Mouse (Mus musculus): ENCODE measurements around the gene Scd2. TPM values are rescaled to one million over a fixed set of nuclear protein-coding genes. Genes with fewer than 3 reads are reported as not detected.
"Not testable (repeated sequence)": the region's sequence is repeated elsewhere in the genome, so short reads cannot be mapped to it uniquely, and the experiment has no call there.

The Scd2 gene
- polyA plus RNA-seq, 1 experiment from 2014 or later = 470 TPM

DNA sequence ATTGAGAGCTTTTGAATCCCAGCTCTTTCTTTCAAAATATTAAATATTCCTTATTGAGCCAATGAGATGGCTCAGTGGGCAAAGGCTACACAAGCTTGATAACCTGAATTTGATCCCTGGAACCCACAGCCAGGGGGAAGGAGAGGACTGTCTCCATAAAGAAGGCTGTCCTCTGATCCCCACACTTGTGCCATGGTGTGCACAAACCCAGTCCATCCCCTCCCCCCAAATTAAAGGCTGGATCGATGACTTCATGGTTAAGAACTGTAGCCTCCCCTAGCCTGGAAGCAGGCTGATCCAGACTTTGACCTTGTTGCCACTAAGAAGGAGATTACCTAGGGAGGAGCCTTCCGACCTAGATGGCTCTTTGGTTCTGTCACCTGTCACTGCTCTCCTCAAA lies 28.2 kb downstream of the Scd2 start:
- H3K4me1 ChIP-seq = no peaks in the 10 kb centered on the region
- no peaks in the 10 kb centered on the region for H3K36me3 ChIP-seq (replicated peaks)
- no peak overlapping the region for H3K27ac ChIP-seq
- no peak overlapping the region for H3K4me3 ChIP-seq (replicated peaks)
- no peak overlapping the region for H3K9ac ChIP-seq
- no peak for ATAC-seq (ENCODE audit: low FRiP score)
- H3K9me3 ChIP-seq = peaks cover 7% of the 10 kb centered on the region
- WGBS = 81% methylated on average over 2 of the region's 2 CpGs
- no peaks in the 10 kb centered on the region; the same call in 1 of the 2 replicates for H3K27me3 ChIP-seq
- H3K4me2 ChIP-seq = no peak overlapping the region

DNA sequence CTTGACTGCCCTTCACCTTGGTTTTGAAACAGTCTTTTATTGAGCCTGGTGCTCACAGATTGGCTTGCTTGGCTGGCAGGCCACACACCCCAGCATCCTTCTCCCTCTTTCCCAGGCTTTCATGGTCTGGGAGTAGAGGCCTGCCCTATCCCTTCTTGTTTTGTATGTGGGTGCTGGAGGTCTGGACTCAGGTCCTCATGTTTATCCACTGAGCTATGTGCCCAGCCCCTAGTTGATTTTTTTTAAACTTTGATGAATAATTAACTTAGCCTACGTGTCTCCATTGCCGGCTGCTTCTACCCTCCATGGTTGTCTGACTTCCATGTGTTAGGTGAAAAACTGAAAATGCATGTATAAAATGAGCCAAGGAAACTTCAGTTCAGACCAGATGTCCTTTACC lies 36.1 kb downstream of the Scd2 start:
- 89% methylated on average over 2 of the region's 2 CpGs for WGBS
- H3K4me2 ChIP-seq = no peak overlapping the region
- H3K27me3 ChIP-seq = no peaks in the 10 kb centered on the region
- H3K9me3 ChIP-seq = peaks cover 4% of the 10 kb centered on the region
- H3K36me3 ChIP-seq (replicated peaks) = no peaks in the 10 kb centered on the region
- H3K27ac ChIP-seq = no peak overlapping the region
- no peak overlapping the region for H3K9ac ChIP-seq
- ATAC-seq (ENCODE audit: low FRiP score) = no peak
- H3K4me3 ChIP-seq (replicated peaks) = no peak overlapping the region
- H3K4me1 ChIP-seq = no peaks in the 10 kb centered on the region

DNA sequence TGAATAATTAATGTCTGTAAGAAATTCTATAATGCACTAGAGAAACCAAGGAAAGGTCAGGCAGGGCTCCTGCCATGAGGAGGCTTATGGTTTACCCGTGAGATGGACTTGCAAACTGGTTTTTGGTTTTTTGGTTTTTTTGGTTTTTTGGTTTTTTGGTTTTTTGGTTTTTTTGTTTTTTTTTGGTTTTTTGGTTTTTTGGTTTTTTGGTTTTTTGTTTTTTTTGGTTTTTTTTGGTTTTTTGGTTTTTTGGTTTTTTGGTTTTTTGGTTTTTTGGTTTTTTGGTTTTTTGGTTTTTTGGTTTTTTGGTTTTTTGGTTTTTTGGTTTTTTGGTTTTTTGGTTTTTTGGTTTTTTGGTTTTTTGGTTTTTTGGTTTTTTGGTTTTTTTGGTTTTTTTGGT lies 37.7 kb downstream of the Scd2 start:
- not testable (repeated sequence) for H3K9ac ChIP-seq; H3K36me3 ChIP-seq (replicated peaks); H3K27ac ChIP-seq; H3K4me1 ChIP-seq; H3K9me3 ChIP-seq; H3K4me2 ChIP-seq; H3K4me3 ChIP-seq (replicated peaks); ATAC-seq (ENCODE audit: low FRiP score); H3K27me3 ChIP-seq
- 97% methylated on average over 1 of the region's 1 CpGs for WGBS

DNA sequence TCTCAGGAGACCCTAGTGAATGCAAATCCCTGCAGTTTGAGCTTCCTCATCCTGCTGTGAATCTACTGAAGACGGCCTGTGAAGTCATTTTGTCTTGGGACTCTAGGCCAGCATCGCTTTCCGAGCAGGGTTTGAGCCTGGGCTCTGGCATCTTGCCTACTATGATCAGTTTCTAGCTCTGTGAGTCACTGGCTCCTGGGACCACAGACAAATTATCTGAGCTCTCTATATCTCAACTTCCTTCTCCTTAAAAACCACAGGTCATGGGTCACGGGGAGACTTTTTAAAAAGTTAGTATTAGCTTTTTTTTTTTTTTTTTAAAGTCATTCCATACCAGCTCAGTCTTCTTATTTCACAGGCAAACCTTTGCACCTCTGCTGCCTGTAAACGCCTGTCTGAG lies 38.4 kb downstream of the Scd2 start:
- no peak overlapping the region for H3K4me2 ChIP-seq
- H3K4me3 ChIP-seq (replicated peaks) = no peak overlapping the region
- WGBS = 87% methylated on average over 5 of the region's 5 CpGs
- no peak for ATAC-seq (ENCODE audit: low FRiP score)
- H3K36me3 ChIP-seq (replicated peaks) = no peaks in the 10 kb centered on the region
- no peak overlapping the region for H3K27ac ChIP-seq
- H3K27me3 ChIP-seq = no peaks in the 10 kb centered on the region
- H3K9ac ChIP-seq = no peak overlapping the region
- no peaks in the 10 kb centered on the region for H3K9me3 ChIP-seq
- no peaks in the 10 kb centered on the region for H3K4me1 ChIP-seq

DNA sequence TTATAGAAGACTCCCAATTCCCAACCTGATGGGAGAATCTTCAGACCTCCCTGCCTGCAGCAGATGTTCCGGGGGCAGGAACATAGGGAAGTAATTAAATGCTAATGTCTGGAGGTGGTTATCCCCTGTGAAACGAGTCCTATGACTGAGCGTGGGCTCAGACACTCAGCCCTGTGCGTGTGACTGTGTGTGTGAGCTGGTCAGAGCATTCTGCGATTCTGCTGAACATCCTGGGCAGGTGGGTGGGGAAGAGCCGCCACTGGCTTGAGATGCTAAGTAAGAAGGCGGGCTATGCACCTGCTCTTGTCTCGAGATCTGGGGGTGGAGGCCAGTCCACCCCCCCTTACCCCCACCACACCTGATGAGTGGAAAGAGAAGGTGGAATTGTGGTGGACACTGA lies 38.9 kb downstream of the Scd2 start:
- no peak overlapping the region for H3K4me2 ChIP-seq
- no peaks in the 10 kb centered on the region for H3K36me3 ChIP-seq (replicated peaks)
- no peak for ATAC-seq (ENCODE audit: low FRiP score)
- no peak overlapping the region for H3K4me3 ChIP-seq (replicated peaks)
- WGBS = 80% methylated on average over 8 of the region's 8 CpGs
- no peaks in the 10 kb centered on the region for H3K4me1 ChIP-seq
- H3K27me3 ChIP-seq = no peaks in the 10 kb centered on the region
- no peaks in the 10 kb centered on the region for H3K9me3 ChIP-seq
- no peak overlapping the region for H3K9ac ChIP-seq
- no peak overlapping the region for H3K27ac ChIP-seq

DNA sequence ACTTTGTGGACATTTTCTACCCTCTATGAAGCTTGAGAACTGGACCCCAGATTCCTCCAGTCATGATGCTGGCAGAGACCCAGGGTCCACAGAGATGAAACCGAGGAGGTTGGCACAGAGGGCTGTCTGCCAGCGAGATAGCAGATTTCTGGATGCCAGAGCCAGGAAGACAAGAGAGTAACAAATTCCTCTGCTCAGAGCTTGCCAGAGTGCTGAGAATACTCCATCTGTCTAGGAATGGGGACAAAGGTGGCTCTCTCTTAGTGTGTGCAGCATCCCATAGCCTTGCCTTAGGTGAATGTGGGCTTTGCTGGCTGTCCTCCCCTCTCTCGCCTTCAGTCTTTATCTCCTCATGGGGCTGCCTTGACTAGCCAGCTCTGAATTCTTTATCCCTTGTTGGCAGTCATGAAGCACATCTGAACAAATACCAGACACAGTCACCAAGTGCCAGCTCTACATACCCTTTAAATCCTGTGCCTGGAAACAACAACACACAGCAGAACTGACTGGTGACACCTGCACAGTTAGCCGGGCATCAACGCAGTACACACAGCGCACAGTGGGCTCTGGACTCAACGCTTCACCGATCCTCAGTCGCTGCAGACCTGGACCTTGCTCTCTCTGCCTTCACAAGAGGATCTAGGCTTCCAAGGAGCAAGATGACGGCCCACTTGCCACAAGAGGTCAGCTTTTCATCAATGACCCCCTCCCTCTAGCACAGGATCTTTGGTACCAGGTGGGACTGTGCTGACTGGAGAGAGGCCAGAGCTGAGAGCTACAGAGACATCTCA lies 39.6 kb downstream of the Scd2 start, which contains the start of gene Scd4:
Scd4 (plus strand) TSS at position 260 of the 791 bp plus-strand sequence.
- Histone ChIP-seq H3K36me3 (replicated peaks) (no peaks in the 10 kb centered on the region), H3K4me3 (replicated peaks) (no peak within 1 kb of the TSS), H3K27me3 (no peaks in the 10 kb centered on the region), H3K9ac (no peak within 1 kb of the TSS), H3K4me2 (no peak within 1 kb of the TSS), H3K27ac (no peak within 1 kb of the TSS), H3K4me1 (no peaks in the 10 kb centered on the region), H3K9me3 (no peaks in the 10 kb centered on the region)
- ATAC-seq (ENCODE audit: low FRiP score) = no peak
- 87% methylated on average over 10 of the region's 10 CpGs for whole genome bisulfite sequencing

DNA sequence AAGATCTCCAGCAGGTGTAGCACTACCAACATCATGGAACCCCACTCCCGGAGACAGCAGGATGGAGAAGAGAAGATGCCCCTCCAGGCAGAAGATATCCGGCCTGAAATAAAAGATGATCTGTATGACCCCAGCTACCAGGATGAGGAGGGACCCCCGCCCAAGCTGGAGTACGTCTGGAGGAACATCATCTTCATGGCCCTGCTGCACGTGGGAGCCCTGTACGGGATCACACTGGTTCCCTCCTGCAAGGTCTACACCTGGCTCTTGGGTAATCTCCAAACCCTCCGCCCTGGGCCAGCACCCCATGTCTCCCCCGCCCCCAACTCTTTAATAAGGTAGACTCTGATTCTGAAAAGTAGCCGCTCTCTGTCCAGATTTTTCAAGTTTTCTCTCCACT lies 40.5 kb downstream of the Scd2 start:
- H3K27ac ChIP-seq = no peak overlapping the region
- no peak for ATAC-seq (ENCODE audit: low FRiP score)
- no peaks in the 10 kb centered on the region for H3K27me3 ChIP-seq
- no peaks in the 10 kb centered on the region for H3K4me1 ChIP-seq
- no peak overlapping the region for H3K4me3 ChIP-seq (replicated peaks)
- no peaks in the 10 kb centered on the region for H3K9me3 ChIP-seq
- WGBS = 88% methylated on average over 9 of the region's 9 CpGs
- no peak overlapping the region for H3K4me2 ChIP-seq
- H3K36me3 ChIP-seq (replicated peaks) = no peaks in the 10 kb centered on the region
- H3K9ac ChIP-seq = no peak overlapping the region

DNA sequence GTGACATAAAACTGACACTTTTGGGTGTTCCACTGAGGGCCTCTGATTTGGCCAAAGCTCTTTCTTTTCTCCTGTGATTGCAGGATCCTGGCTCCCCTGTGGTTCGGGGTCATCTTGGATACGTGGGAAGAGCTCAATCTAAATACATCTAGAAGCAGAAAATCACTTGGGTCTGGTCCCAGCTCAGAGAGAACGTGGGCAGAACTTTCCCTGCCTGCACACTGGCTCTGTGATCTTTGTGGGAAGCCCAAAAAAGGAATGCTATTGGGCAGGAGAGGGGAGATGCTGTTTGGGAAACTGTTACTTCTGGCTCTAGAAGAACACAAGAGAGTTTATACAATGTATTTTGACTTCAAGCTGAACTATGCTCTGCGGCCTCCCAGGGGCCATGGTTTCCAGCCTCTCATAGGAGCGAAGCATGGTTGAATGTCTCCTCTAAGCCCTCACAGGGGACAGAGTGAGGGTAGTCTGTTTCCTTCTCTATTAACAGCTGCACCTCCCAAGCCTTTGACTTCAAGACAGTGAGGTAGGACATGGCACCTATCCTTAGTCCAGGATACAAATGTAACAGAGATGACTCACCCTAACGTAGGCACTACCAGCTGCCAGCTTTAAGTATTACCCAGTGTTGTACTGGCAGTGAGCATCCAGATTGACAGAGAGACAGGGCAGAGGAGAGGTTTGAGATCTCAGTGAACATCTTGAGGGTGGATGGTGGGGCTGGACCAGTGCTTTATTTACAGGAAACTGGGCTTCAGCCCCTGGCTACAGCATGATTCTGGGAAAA lies 42.6 kb downstream of the Scd2 start:
- no peak overlapping the region for H3K4me3 ChIP-seq (replicated peaks)
- no peaks in the 10 kb centered on the region for H3K36me3 ChIP-seq (replicated peaks)
- WGBS = 83% methylated on average over 6 of the region's 6 CpGs
- no peaks in the 10 kb centered on the region for H3K27me3 ChIP-seq
- H3K4me1 ChIP-seq = no peaks in the 10 kb centered on the region
- H3K9ac ChIP-seq = no peak overlapping the region
- no peak for ATAC-seq (ENCODE audit: low FRiP score)
- no peaks in the 10 kb centered on the region for H3K9me3 ChIP-seq
- no peak overlapping the region for H3K27ac ChIP-seq
- no peak overlapping the region for H3K4me2 ChIP-seq

DNA sequence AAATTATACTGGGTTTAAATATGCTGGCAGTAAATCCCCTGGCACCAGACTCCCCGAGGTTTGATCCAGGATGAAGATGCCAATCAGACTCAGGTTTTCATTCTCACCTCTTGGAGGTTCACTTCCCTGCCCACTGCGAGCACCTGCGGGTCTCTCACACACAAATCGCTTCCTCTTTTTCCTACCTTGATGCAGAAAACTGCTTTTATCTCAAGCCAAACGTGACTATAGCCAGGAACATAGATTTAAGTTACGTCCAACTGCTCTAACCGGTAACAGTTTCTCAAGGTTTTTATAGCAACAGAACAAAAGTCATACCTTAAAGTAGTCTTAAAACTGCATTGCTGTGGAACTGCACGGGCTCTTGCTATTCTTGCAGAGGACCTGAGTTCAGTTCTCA lies 56.2 kb downstream of the Scd2 start:
- H3K4me1 ChIP-seq = no peaks in the 10 kb centered on the region
- H3K4me2 ChIP-seq = no peak overlapping the region
- no peak overlapping the region for H3K9ac ChIP-seq
- ATAC-seq (ENCODE audit: low FRiP score) = no peak
- no peak overlapping the region for H3K27ac ChIP-seq
- H3K4me3 ChIP-seq (replicated peaks) = no peak overlapping the region
- 89% methylated on average over 8 of the region's 8 CpGs for WGBS
- H3K36me3 ChIP-seq (replicated peaks) = no peaks in the 10 kb centered on the region
- no peaks in the 10 kb centered on the region for H3K9me3 ChIP-seq
- H3K27me3 ChIP-seq = no peaks in the 10 kb centered on the region

DNA sequence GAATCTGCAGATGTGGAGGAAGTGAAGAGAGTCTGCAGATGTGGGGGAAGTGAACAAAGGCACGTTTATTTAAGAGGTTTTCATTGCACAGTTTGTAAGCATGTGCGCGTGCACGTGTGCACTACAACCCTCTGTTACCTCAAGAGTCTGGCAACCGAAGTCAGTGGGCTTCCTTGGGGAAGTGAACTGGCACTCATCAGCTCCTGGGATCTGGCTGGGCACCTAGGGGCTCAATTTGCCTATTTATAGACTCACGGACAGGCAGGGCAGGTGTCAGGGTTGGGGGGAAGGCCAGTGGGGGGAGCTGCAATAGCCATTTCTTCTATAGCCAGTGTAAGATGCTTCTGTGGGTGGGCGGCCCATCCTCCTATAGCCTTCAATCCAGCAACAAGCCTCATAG lies 58.3 kb downstream of the Scd2 start:
- H3K4me3 ChIP-seq (replicated peaks) = no peak overlapping the region
- no peak overlapping the region for H3K4me2 ChIP-seq
- H3K27ac ChIP-seq = no peak overlapping the region
- WGBS = 87% methylated on average over 7 of the region's 7 CpGs
- no peaks in the 10 kb centered on the region for H3K27me3 ChIP-seq
- H3K4me1 ChIP-seq = no peaks in the 10 kb centered on the region
- no peak for ATAC-seq (ENCODE audit: low FRiP score)
- H3K9me3 ChIP-seq = no peaks in the 10 kb centered on the region
- no peaks in the 10 kb centered on the region for H3K36me3 ChIP-seq (replicated peaks)
- no peak overlapping the region for H3K9ac ChIP-seq
